Mouse (Mus musculus): ENCODE measurements at regions not wholly inside any gene's neighbourhood (a gene's known extent, or its start where the extent isn't known, plus 50 kb on each side); places are given as distances from the start of the nearest gene placed in this dataset.

- TF ChIP-seq POLR2A (IDR thresholded peaks at IDR 0.05; ENCODE audit: control insufficient read depth, extremely low read depth, insufficient read depth, low read length, poor library complexity) (no peak), CTCF (IDR thresholded peaks at IDR 0.05; ENCODE audit: borderline replicate concordance, control insufficient read depth, extremely low read depth, insufficient read depth, low read length, poor library complexity) (no peak)
- Histone ChIP-seq H3K27ac (ENCODE audit: control insufficient read depth, insufficient read depth, low read length) (no peak overlapping the region), H3K36me3 (ENCODE audit: control insufficient read depth, insufficient read depth, low read length) (no peaks in the 10 kb centered on the region), H3K4me1 (replicated peaks; ENCODE audit: control insufficient read depth, insufficient read depth, low read length) (peaks cover 19% of the 10 kb centered on the region), H3K4me3 (ENCODE audit: control insufficient read depth, insufficient read depth, low read length) (no peak overlapping the region), H3K27me3 (ENCODE audit: control insufficient read depth, insufficient read depth, low read length) (no peaks in the 10 kb centered on the region)
- WGBS, result 90% methylated on average over 6 of the region's 6 CpGs
- no peak for DNase-seq
Measured at GRCm38 (mm10) chr16:93141967-93142366, 316.0 kb upstream of the Runx1 start.

GRCm38 (mm10) chr16:93140535-93141110 is 314.7 kb upstream of the Runx1 start:
- Histone ChIP-seq H3K36me3 (ENCODE audit: control insufficient read depth, insufficient read depth, low read length) (no peaks in the 10 kb centered on the region), H3K4me1 (replicated peaks; ENCODE audit: control insufficient read depth, insufficient read depth, low read length) (peaks cover 15% of the 10 kb centered on the region), H3K27ac (ENCODE audit: control insufficient read depth, insufficient read depth, low read length) (no peak overlapping the region), H3K4me3 (ENCODE audit: control insufficient read depth, insufficient read depth, low read length) (no peak overlapping the region), H3K27me3 (ENCODE audit: control insufficient read depth, insufficient read depth, low read length) (no peaks in the 10 kb centered on the region)
- DNase-seq, result no peak
- no peak for TF ChIP-seq CTCF (IDR thresholded peaks at IDR 0.05; ENCODE audit: borderline replicate concordance, control insufficient read depth, extremely low read depth, insufficient read depth, low read length, poor library complexity)
- TF ChIP-seq POLR2A (IDR thresholded peaks at IDR 0.05; ENCODE audit: control insufficient read depth, extremely low read depth, insufficient read depth, low read length, poor library complexity), result no peak
- WGBS, result 84% methylated on average over 15 of the region's 15 CpGs

GRCm38 (mm10) chr16:93137249-93137648 is 311.3 kb upstream of the Runx1 start:
- Histone ChIP-seq H3K27me3 (ENCODE audit: control insufficient read depth, insufficient read depth, low read length) (no peaks in the 10 kb centered on the region), H3K27ac (ENCODE audit: control insufficient read depth, insufficient read depth, low read length) (no peak overlapping the region), H3K36me3 (ENCODE audit: control insufficient read depth, insufficient read depth, low read length) (no peaks in the 10 kb centered on the region), H3K4me3 (ENCODE audit: control insufficient read depth, insufficient read depth, low read length) (no peak overlapping the region), H3K4me1 (replicated peaks; ENCODE audit: control insufficient read depth, insufficient read depth, low read length) (peaks cover 21% of the 10 kb centered on the region)
- TF ChIP-seq CTCF (IDR thresholded peaks at IDR 0.05; ENCODE audit: borderline replicate concordance, control insufficient read depth, extremely low read depth, insufficient read depth, low read length, poor library complexity) (no peak), POLR2A (IDR thresholded peaks at IDR 0.05; ENCODE audit: control insufficient read depth, extremely low read depth, insufficient read depth, low read length, poor library complexity) (no peak)
- no peak for DNase-seq
- WGBS, result 19% methylated on average over 1 of the region's 1 CpGs

GRCm38 (mm10) chr16:93131404-93131803 is 305.5 kb upstream of the Runx1 start:
- Histone ChIP-seq H3K4me3 (ENCODE audit: control insufficient read depth, insufficient read depth, low read length) (no peak overlapping the region), H3K4me1 (replicated peaks; ENCODE audit: control insufficient read depth, insufficient read depth, low read length) (peaks cover 28% of the 10 kb centered on the region), H3K27ac (ENCODE audit: control insufficient read depth, insufficient read depth, low read length) (no peak overlapping the region), H3K36me3 (ENCODE audit: control insufficient read depth, insufficient read depth, low read length) (no peaks in the 10 kb centered on the region), H3K27me3 (ENCODE audit: control insufficient read depth, insufficient read depth, low read length) (no peaks in the 10 kb centered on the region)
- TF ChIP-seq CTCF (IDR thresholded peaks at IDR 0.05; ENCODE audit: borderline replicate concordance, control insufficient read depth, extremely low read depth, insufficient read depth, low read length, poor library complexity) (no peak), POLR2A (IDR thresholded peaks at IDR 0.05; ENCODE audit: control insufficient read depth, extremely low read depth, insufficient read depth, low read length, poor library complexity) (no peak)
- DNase-seq, result no peak
- 77% methylated on average over 5 of the region's 5 CpGs for WGBS

- no peak for TF ChIP-seq POLR2A (IDR thresholded peaks at IDR 0.05; ENCODE audit: control insufficient read depth, extremely low read depth, insufficient read depth, low read length, poor library complexity)
- TF ChIP-seq CTCF (IDR thresholded peaks at IDR 0.05; ENCODE audit: borderline replicate concordance, control insufficient read depth, extremely low read depth, insufficient read depth, low read length, poor library complexity), result no peak
- DNase-seq, result no peak
- no peaks in the 10 kb centered on the region for H3K27me3 ChIP-seq (ENCODE audit: control insufficient read depth, insufficient read depth, low read length)
- 92% methylated on average over 6 of the region's 6 CpGs for WGBS
- no peaks in the 10 kb centered on the region for H3K36me3 ChIP-seq (ENCODE audit: control insufficient read depth, insufficient read depth, low read length)
- no peak overlapping the region for H3K27ac ChIP-seq (ENCODE audit: control insufficient read depth, insufficient read depth, low read length)
- peaks cover 28% of the 10 kb centered on the region for H3K4me1 ChIP-seq (replicated peaks; ENCODE audit: control insufficient read depth, insufficient read depth, low read length)
- H3K4me3 ChIP-seq (ENCODE audit: control insufficient read depth, insufficient read depth, low read length), result no peak overlapping the region
Measured at GRCm38 (mm10) chr16:93130622-93131021, 304.7 kb upstream of the Runx1 start.

GRCm38 (mm10) chr16:93123707-93124106 is 297.8 kb upstream of the Runx1 start:
- TF ChIP-seq CTCF (IDR thresholded peaks at IDR 0.05; ENCODE audit: borderline replicate concordance, control insufficient read depth, extremely low read depth, insufficient read depth, low read length, poor library complexity) (no peak), POLR2A (IDR thresholded peaks at IDR 0.05; ENCODE audit: control insufficient read depth, extremely low read depth, insufficient read depth, low read length, poor library complexity) (no peak)
- Histone ChIP-seq H3K36me3 (ENCODE audit: control insufficient read depth, insufficient read depth, low read length) (no peaks in the 10 kb centered on the region), H3K27me3 (ENCODE audit: control insufficient read depth, insufficient read depth, low read length) (no peaks in the 10 kb centered on the region), H3K4me3 (ENCODE audit: control insufficient read depth, insufficient read depth, low read length) (no peak overlapping the region), H3K4me1 (replicated peaks; ENCODE audit: control insufficient read depth, insufficient read depth, low read length) (peaks cover 9% of the 10 kb centered on the region), H3K27ac (ENCODE audit: control insufficient read depth, insufficient read depth, low read length) (no peak overlapping the region)
- 24% methylated on average over 8 of the region's 8 CpGs for WGBS
- no peak for DNase-seq
